Mouse (Mus musculus) Patski (cell line): ENCODE data around the gene Plekha8. TPM values are rescaled to one million over a fixed set of nuclear protein-coding genes. Genes with fewer than 3 reads are reported as not detected.
A peak's percentile ranks its signal among the peaks of the same experiment; 100 is the strongest.

ENCODE experiments used
- ATAC-seq: fragments of 100-300 bp; one replicate; pipeline ENCODE4 v1.8.0; 2021
- CTCF ChIA-PET: fragments of 350-600 bp; sonication (Branson Sonifier 250); formaldehyde crosslinking; loops from one replicate; lab custom pipeline; 2022; ENCODE audit warnings: inconsistent platforms; lab: Charles Lee
- POLR2A ChIA-PET: fragments of 350-600 bp; sonication (Branson Sonifier 250); formaldehyde crosslinking; loops from one replicate; lab custom pipeline; 2022; ENCODE audit warnings: antibody characterized with exemption, inconsistent platforms; lab: Charles Lee
- DNase-seq: peaks from one replicate; pipeline ENCODE4 v3.0.0-alpha.2; 2011; ENCODE audit warnings: low read depth, low spot score
- H3K27me3 ChIP-seq: fragments of 371-371 bp; one replicate; pipeline ENCODE4 v1.5.1; 2021
- CTCF ChIP-seq: fragments of 100-300 bp; IDR thresholded peaks from one replicate; pipeline ENCODE4 v1.5.1; 2021
- in situ Hi-C: fragments of 300-500 bp; cut with MboI; formaldehyde crosslinking; loops from 3 replicates; pipeline ENCODE4 v1.11.1; 2018; ENCODE audit warnings: low pct_unique_long_range_greater_than_20kb, mixed read lengths
- polyA plus RNA-seq: library from polyadenylated mRNA; unstranded; gene quantifications from one replicate; pipeline ENCODE4 v1.2.3, GENCODE M21; 2021

The Plekha8 gene
- polyA plus RNA-seq, 1 experiment from 2014 or later = 9.6 TPM

DNA sequence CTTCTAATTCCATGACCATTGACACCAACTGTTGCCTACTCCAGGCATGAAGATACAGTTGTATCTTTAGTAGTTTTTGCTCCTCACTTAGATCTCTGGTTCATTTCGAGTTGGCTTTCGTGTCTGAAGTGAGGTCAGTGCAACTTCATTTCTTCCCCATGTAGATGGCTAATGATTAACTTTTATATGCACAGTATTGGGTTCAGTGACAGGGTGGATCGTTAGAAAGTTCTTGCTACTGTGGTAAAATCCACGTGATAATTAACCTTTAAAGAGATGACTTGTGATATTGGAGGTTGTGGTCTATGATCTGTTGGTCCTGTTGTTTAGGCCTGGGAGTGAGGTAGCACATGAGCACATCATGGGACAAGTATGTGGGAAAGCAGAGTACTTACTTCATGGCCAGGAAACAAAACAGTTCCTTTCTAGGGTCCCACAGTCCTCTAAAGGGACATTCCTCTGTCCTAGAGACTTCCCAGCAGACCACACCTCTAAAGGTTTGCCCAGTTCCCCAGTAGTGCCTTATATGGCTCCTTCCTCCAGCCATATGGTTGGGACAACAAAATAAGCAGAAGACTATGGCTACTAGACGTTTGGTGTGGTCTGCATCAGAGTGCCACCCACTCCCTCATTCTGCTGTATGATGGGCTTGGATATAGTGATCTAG, 5.9 kb downstream of the Plekha8 start:
- in situ Hi-C loops = no loop called here
- ChIA-PET CTCF (no interaction called here), POLR2A (no interaction called here)
- H3K27me3 ChIP-seq = no peaks in the 10 kb centered on the region
- DNase-seq (no peak), ATAC-seq (no peak)
- no peak for TF ChIP-seq CTCF

DNA sequence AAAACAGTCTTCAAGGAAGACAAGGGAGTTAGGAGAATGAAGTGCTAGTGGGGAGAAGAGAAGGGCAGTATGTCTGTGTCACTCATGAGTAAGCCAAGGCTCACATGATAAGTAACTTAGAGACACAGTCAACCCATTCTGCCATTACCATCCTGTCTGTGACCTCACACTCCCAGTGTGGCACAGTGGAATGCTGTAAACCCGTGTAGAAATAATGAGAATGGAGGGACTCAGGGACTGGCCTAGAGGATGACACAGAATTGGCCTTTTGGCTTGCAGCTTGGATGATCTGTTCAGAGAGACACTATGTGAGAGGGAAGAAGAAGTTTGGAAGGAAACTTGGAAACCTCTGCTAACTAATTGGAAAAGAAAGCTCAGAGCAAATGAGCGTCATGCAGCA, 8.0 kb downstream of the Plekha8 start:
- POLR2A ChIA-PET = no interaction called here
- no peaks in the 10 kb centered on the region for H3K27me3 ChIP-seq
- in situ Hi-C loops = no loop called here
- DNase-seq (no peak), ATAC-seq (no peak)
- CTCF ChIA-PET = interaction anchor here (0.9 kb wide), 1 partner anchor 8 kb away, joined by 3 read pairs; the partner anchor contains the start of gene Plekha8
- no peak for TF ChIP-seq CTCF

DNA sequence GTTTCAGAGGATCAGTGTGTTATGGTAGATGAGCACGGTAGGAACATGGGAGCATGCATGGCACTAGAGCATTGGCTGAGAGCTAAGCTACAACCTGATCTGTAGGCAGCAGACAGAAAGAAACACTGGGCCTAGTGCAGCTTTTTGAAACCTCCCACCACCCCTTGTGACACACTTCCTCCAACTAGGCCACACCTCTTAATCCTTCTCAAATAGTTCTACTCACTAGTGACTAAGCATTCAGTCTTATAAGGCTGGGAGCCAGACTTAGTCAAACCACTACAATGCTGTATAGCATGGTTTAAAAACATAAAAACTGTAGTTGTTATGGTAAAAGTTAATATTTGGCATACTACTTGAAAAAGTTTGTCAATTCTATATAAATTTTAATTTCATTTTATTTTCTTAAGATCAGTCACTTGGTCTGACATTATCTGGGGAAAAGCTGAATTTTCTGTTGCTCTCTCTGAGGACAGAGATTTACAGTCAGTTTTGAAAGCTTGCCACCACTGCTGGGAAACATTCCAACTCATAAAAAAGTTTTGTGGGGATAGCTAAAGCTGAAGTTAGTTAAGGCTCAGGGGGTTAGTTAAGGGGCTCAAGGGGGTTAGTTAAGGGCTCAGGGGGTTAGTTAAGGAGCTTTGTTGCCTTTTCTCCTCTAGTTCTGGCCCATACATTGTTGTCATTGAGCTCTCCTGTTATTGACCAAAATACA, 9.2 kb downstream of the Plekha8 start:
- no peaks in the 10 kb centered on the region for H3K27me3 ChIP-seq
- DNase-seq (no peak), ATAC-seq (no peak)
- POLR2A ChIA-PET = no interaction called here
- no peak for TF ChIP-seq CTCF
- CTCF ChIA-PET = interaction anchor here (0.9 to 1.0 kb wide), 2 partner anchors 14 to 18 kb away, joined by 3 read pairs; no protein-coding TSS in a partner anchor
- in situ Hi-C loops = no loop called here

DNA sequence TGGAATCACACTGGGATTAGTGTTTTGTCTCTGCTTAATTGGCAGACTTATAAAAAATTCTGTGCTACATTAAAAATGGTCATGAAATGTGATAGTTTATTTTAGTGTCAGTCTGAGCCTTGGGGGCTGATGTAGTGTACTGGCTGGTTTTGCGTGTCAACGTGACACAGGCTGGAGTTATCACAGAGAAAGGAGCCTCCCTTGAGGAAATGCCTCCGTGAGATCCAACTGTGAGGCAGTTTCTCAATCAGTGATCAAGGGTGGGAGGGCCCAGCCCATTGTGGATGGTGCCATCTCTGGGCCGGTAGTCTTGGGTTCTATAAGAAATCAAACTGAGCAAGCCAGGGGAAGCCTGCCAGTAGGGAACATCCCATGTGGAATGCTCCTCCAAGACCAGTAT, 11.3 kb downstream of the Plekha8 start:
- POLR2A ChIA-PET = no interaction called here
- in situ Hi-C loops = no loop called here

DNA sequence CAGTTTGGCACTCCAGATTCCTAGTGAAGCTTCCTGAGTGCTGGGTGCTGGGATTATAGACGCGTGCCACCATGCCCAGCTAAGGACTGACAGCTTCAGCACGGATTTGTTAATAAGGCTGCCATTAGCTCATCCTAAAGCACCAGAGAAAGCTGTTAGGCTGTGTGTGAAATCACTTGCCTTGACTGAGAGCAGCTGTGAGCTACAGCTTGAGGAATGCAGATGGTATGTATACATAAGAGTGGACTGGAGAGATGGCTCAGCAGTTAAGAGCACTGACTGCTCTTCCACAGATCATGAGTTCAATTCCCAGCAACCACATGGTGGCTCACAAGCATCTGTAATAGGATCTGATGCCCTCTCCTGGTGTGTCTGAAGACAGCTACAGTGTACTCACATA, 22.5 kb downstream of the Plekha8 start:
- ChIA-PET CTCF (no interaction called here), POLR2A (no interaction called here)
- H3K27me3 ChIP-seq = no peaks in the 10 kb centered on the region
- no peak for DNase-seq
- no peak for TF ChIP-seq CTCF
- ATAC-seq = no peak
- in situ Hi-C loops = no loop called here

More for the DNA sequence above, 11.3 kb downstream of the Plekha8 start:
- no peaks in the 10 kb centered on the region for H3K27me3 ChIP-seq
- no peak for DNase-seq
- no peak for TF ChIP-seq CTCF
- ATAC-seq = no peak
- CTCF ChIA-PET = interaction anchor here (1.0 kb wide), 2 partner anchors 10 to 27 kb away, joined by 3 to 4 read pairs; no protein-coding TSS in a partner anchor

DNA sequence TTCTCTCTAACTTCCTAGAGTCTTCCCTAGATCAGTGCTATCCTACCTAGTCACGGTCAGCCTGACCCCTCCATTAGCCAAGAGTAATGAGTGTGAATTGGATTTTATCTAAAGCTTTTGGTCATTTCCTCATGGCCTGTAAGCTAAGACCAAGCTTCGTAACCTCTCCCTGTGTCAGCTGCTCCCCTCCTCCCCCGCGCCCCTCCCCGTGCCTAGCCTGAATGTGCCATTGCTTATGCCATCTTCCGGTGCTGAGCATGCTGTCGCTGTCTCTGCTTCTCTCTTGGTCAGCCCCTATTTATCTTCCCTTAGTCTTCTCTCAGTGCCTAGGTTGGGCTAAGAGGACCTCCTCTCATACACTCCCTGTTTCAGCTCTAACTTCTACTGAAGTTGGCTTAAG, 24.6 kb downstream of the Plekha8 start:
- POLR2A ChIA-PET = no interaction called here
- in situ Hi-C loops = no loop called here
- CTCF ChIA-PET = interaction anchor here (1.1 kb wide), 1 partner anchor 12 kb away, joined by 3 read pairs; no protein-coding TSS in a partner anchor
- no peak for TF ChIP-seq CTCF
- no peak for ATAC-seq
- H3K27me3 ChIP-seq = no peaks in the 10 kb centered on the region
- DNase-seq = no peak

DNA sequence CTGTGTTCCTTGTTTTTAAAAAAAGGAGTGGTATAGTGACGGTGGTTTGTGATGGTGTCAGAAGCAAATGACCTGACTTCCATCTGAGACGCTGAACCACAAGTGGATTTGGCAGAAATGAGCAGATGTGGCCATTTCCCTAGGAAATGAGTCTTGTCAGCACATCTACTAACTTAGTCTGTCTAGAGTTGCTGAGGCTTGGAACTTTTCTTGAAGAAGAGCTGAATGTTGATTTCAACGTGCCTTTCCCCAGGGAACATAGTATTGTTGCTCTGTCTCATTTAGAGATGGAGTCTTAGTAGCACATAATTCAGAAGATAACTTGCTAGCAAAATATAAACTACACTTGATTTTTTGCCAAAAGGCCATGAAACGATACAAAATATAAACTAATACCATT, 25.4 kb downstream of the Plekha8 start:
- H3K27me3 ChIP-seq = no peaks in the 10 kb centered on the region
- in situ Hi-C loops = no loop called here
- CTCF ChIA-PET = no interaction called here
- DNase-seq = no peak
- POLR2A ChIA-PET = no interaction called here
- TF ChIP-seq CTCF = no peak
- no peak for ATAC-seq

DNA sequence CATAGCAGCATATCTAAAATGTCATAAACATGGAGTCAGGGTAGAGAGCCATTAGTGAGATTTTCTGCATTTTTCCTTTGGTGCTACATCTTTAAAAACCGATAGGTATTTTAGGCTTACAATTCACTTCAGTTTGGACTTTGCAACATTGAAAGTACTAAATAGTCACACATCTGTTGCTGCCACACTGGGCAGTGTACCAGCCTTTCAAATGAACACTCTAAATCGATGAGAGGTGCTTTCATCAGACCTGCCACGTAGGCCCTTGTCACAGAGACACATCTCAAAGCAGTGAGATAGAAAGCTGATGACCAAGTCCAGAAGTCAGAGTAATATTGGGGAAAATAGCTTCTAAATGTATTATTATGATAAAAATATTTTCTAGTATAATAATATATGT, 33.5 kb downstream of the Plekha8 start:
- in situ Hi-C loops = no loop called here
- no peak for DNase-seq
- H3K27me3 ChIP-seq = no peaks in the 10 kb centered on the region
- TF ChIP-seq CTCF = no peak
- ChIA-PET CTCF (interaction anchor here (1.3 kb wide), 1 partner anchor 41 kb away, joined by 5 read pairs; no protein-coding TSS in a partner anchor), POLR2A (no interaction called here)
- ATAC-seq = no peak

DNA sequence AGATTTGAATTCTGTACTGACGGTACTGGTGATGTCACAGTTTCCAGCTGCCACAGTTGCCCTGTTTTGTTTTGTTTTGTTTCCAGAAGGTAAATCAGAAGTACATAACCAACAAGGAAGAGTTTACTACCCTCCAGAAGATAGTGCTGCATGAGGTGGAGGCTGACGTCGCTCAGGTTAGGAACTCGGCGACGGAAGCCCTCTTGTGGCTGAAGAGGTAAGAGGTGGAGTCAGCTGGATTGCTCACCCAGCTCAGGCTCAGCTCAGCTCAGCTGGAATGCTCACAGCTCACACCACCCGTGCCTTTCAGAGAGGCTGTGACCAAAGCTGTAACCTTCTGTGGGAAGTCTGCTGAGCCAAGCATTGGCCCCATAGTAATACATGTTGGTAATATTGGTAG, 34.8 kb downstream of the Plekha8 start:
- DNase-seq = no peak
- in situ Hi-C loops = no loop called here
- ChIA-PET CTCF (interaction anchor here (0.7 to 1.3 kb wide), 3 partner anchors 40 to 44 kb away, joined by 3 to 5 read pairs (median 3); no protein-coding TSS in a partner anchor), POLR2A (interaction anchor here (0.6 kb wide), 1 partner anchor 36 kb away, joined by 3 read pairs; no protein-coding TSS in a partner anchor)
- H3K27me3 ChIP-seq = no peaks in the 10 kb centered on the region
- ATAC-seq = no peak
- peak; percentile 27 for TF ChIP-seq CTCF

DNA sequence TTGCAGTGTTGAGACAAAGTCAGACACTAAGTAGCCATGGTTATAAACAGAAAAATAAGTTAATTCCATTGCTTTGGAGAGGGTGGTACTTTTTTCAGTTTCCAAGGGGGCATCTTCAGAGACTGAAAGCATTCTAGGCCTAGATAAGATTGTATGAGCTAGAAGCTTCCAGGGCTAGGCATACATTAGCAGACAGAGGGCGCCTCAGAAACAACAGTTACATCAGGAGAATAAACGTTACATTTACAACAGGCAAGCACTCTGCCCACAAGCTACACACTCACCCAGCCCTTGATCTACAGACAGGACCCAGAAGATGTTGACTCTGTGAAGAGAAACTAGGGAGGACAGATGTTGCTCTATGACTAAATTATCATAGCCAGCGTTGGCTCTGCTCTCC, 36.6 kb downstream of the Plekha8 start:
- POLR2A ChIA-PET = no interaction called here
- TF ChIP-seq CTCF = peak; percentile 31
- in situ Hi-C loops = no loop called here
- no peak for ATAC-seq
- no peaks in the 10 kb centered on the region for H3K27me3 ChIP-seq
- CTCF ChIA-PET = interaction anchor here (1.0 kb wide), 1 partner anchor 12 kb away, joined by 3 read pairs; no protein-coding TSS in a partner anchor
- no peak for DNase-seq

DNA sequence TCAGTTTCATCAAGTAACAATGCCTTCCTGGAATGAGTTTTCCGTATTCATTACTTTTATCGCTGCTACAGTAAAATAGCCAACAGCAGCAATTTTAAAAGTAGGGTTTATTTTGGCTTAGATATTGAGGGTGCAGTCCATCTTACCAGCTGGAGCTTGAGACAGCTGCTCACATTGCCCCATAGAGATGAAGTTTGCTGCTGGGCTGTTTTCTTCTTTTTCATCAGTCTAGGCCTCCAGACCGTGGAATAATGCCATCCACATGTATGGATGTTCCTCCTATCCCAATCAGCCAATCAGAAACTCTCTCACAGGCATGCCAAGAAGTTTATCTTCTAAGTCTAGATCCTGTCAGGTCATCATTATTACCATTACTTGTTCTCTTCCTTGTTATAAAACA, 45.0 kb downstream of the Plekha8 start:
- DNase-seq = no peak
- in situ Hi-C loops = no loop called here
- POLR2A ChIA-PET = no interaction called here
- CTCF ChIA-PET = no interaction called here
- no peak for TF ChIP-seq CTCF
- H3K27me3 ChIP-seq = no peaks in the 10 kb centered on the region
- no peak for ATAC-seq
